Mouse (Mus musculus) kidney, postnatal 0 days (tissue): ENCODE results near the gene Macrod1. TPM values are rescaled to one million over a fixed set of nuclear protein-coding genes. Genes with fewer than 3 reads are reported as not detected.
A peak's percentile ranks its signal among the peaks of the same experiment; 100 is the strongest.
"Not testable (repeated sequence)": the region's sequence is repeated elsewhere in the genome, so short reads cannot be mapped to it uniquely, and the experiment has no call there.

Experiments
- ATAC-seq: fragments of 200-750 bp; cut with Nextera tagmentation; replicated peaks from 2 replicates; pipeline ENCODE4 v1.8.0; 2017; ENCODE audit warnings: low read depth, moderate number of reproducible peaks, moderate TSS enrichment, moderate library complexity; ENCODE audit not compliant: low FRiP score
- DNase-seq: peaks from one replicate; pipeline ENCODE4 v3.0.0-alpha.2; 2016; ENCODE audit warnings: low spot score
- H3K27ac ChIP-seq: fragments of 300-500 bp; sonication (generic); 2 replicates; pipeline ENCODE4 v1.5.1; 2014; ENCODE audit warnings: mild to moderate bottlenecking
- H3K27me3 ChIP-seq: fragments of 300-500 bp; sonication (generic); 2 replicates; pipeline ENCODE4 v1.6.1; 2014; ENCODE audit warnings: low read length, mixed read lengths; ENCODE audit not compliant: insufficient read depth
- H3K36me3 ChIP-seq: fragments of 300-500 bp; sonication (generic); 2 replicates; pipeline ENCODE4 v1.6.1; 2014; ENCODE audit warnings: low read length, mixed read lengths; ENCODE audit not compliant: insufficient read depth
- H3K4me1 ChIP-seq: fragments of 300-500 bp; sonication (generic); replicated peaks from 2 replicates; pipeline ENCODE4 v1.6.1; 2014; ENCODE audit warnings: antibody characterized with exemption, low read length, mixed read lengths; ENCODE audit not compliant: insufficient read depth
- H3K4me2 ChIP-seq: fragments of 300-500 bp; sonication (generic); 2 replicates; pipeline ENCODE4 v1.6.1; 2014; ENCODE audit warnings: mild to moderate bottlenecking, low read length, moderate library complexity, mixed read lengths
- H3K4me3 ChIP-seq: fragments of 300-500 bp; sonication (generic); replicated peaks from 2 replicates; pipeline ENCODE4 v1.5.1; 2014; ENCODE audit warnings: low read depth, low read length
- H3K9ac ChIP-seq: fragments of 300-500 bp; sonication (generic); 2 replicates; pipeline ENCODE4 v1.6.1; 2014; ENCODE audit warnings: low read depth, low read length
- H3K9me3 ChIP-seq: fragments of 300-500 bp; sonication (generic); replicated peaks from 2 replicates; pipeline ENCODE4 v1.6.1; 2016; ENCODE audit warnings: low read length, inconsistent platforms, mixed read lengths
- CTCF ChIP-seq: IDR thresholded peaks from 2 replicates; pipeline ENCODE4 v1.5.1; 2016; ENCODE audit warnings: antibody characterized with exemption, low read depth, mild to moderate bottlenecking, moderate library complexity
- WGBS: fragments of 180-500 bp; shearing (Covaris S2); extraction: QIAGEN DNeasy Blood & Tissue Kit; methylation state at CpG from one replicate; pipeline ENCODE4 v1.1.7; 2014; 5-methylcytosine and 5-hydroxymethylcytosine counted together
- polyA plus RNA-seq: library from polyadenylated mRNA; unstranded; fragments of >200 nt; fragmentation: Nextera tagmentation; extraction: Ambion mirVana; gene quantifications from 2 replicates; pipeline ENCODE4 v1.2.1, GENCODE M21; 2015

The Macrod1 gene
- polyA plus RNA-seq, 1 experiment from 2014 or later = 35.5 TPM

DNA sequence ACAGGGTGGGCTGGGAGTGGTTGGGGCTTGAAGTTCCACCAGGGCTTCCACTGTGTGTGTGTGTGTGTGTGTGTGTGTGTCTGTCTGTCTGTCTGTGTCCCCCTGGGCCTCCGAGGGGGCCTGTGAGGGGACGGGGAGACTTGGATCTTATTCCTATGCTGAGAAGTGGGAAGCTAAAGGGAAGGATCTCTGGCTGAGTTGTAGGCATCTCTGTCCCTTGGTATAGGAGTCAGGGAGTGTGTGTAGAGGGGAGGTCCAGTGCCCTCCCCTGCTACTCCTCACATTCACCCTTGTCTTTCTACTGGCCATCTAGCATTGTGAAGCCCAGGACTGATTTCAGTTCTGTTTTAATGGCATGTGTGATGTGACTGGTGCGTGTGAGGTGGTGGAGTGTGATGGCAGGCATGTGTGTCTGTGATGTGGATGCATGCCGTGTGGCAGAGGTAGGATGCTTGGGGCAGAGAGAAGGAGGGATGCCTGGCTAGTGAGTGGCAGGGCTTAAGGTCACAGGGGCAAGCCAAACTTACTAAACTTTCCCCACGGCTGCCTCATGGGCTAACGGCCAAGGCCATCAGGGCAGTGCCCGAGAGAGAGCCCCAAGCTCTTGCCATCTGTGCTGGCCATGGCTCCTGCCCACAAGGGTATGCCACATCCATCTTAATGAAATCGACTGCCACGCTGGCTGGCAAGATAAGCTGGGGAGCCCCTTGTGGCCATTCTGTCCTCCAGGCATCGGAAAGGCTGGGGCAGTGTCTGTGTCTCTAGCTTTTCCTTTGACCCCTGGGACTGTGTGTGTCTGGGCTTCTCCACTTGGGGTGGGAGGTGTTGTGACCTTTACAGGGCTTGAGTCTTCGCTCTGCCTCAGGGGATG, 12.3 kb downstream of the Macrod1 start:
- Histone ChIP-seq H3K9ac (no peak overlapping the region), H3K36me3 (no peaks in the 10 kb centered on the region), H3K4me2 (no peak overlapping the region), H3K27me3 (no peaks in the 10 kb centered on the region), H3K27ac (no peak overlapping the region), H3K4me1 (peaks cover 30% of the 10 kb centered on the region), H3K4me3 (no peak overlapping the region), H3K9me3 (no peaks in the 10 kb centered on the region)
- TF ChIP-seq CTCF = peak; percentile 56
- WGBS = 41% methylated on average over 11 of the region's 11 CpGs
- DNase-seq (peak; percentile 46), ATAC-seq (no peak)

DNA sequence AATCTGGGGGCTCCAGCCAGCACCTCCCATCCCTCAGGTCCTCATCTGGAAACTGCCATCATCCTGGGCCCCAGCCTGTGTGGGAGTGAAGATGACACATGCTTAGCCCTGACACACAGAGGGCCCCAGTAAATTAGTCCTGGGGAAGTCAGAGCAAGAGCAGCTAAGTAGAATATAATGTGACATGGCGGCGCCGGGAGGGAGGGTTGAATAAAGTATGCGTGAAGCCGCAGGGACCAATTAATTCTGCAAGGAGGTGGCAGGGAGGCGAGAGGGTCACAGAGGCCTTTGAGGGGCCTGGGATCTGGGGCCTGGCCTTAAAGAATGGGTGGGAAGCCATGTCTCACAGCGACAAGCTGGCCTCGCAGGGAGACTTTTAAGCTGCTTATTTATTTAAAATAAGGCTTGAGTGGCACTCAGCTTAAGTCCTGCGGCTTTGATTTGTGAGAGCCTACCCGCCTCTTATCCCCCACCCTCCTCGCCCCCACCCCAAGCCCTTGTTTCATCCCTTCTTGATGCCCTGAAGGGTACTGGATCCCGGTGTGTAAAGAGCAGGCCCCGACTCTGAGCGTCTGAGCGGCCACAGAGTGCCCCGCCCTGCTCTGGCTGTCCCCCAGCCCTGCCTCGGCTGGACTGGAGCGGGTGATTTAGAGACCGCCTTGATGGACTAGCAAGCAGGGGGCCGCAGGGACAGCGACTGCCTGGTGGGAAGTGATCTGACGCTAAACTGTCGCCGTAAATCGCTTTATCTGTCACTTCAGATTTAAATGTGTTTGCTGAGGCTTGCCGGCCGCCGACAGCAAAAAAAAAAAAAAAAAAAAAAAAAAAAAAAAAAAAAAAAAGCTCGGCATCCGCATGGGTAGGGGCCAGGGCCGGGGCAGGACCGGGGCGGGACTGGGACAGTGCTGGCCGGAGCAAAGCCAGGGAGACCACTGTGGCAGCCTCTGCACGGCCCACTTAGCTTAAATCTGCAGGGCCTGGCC, 13.5 kb downstream of the Macrod1 start:
- Histone ChIP-seq H3K27ac (0 out of 2 replicates have a peak overlapping the region, but pooled peaks have one; percentile 25), H3K9me3 (no peaks in the 10 kb centered on the region), H3K4me2 (peak overlapping the region; percentile 42; the same call in 1 of the 2 replicates), H3K9ac (peak overlapping the region; percentile 36; the same call in 1 of the 2 replicates), H3K27me3 (no peaks in the 10 kb centered on the region), H3K4me1 (peaks cover 30% of the 10 kb centered on the region), H3K4me3 (no peak overlapping the region), H3K36me3 (no peaks in the 10 kb centered on the region)
- TF ChIP-seq CTCF = no peak
- ATAC-seq (no peak; the same call in 1 of the 2 replicates), DNase-seq (peak; percentile 84)
- WGBS = 13% methylated on average over 34 of the region's 35 CpGs

DNA sequence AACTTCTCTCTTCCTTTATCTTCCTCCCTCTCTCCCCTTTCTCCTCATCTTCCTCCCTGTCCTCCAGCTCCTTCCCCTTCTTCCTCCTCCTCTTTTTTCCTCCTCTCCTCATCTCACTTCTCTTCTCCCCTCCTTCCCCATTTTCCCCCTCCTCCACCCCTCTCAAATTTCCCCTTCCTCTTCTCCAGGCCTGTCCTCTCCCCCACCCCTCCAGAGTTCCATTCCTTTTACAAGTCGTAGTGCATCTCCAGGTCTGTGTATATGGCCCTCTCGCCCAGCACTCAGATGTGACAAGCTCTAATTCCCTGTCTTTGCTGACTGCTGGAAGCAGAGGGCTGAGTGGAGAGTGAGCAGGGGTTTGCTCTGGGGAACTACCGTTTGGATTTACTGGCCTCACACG, 14.2 kb downstream of the Macrod1 start:
- no peak for DNase-seq
- Histone ChIP-seq H3K27ac (no peak overlapping the region), H3K9ac (no peak overlapping the region), H3K27me3 (no peaks in the 10 kb centered on the region), H3K4me2 (peak overlapping the region; percentile 42; the same call in 1 of the 2 replicates), H3K9me3 (no peaks in the 10 kb centered on the region), H3K4me1 (peaks cover 30% of the 10 kb centered on the region), H3K36me3 (no peaks in the 10 kb centered on the region), H3K4me3 (no peak overlapping the region)
- 23% methylated on average over 4 of the region's 4 CpGs for WGBS
- no peak for TF ChIP-seq CTCF
- ATAC-seq = no peak

DNA sequence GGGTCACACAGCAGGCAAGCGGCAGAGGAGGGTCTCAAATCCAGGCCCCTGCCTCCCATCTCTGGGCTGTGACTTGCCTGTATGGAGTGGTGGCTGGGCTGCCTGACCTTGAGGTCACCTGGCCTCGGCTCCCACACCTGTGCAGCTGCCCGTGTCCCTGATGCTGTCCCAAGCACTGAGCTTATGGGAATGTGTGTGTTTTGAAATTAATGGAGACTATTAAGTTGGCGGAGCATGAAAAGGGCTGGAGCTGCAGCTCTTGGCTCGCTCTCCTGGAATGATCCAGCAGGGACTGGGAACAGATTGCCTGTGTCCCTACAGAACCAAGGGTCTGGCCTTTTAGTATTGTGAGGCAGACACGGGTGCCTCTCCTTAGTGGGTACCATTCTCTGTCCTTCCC, 15.6 kb downstream of the Macrod1 start:
- 21% methylated on average over 6 of the region's 6 CpGs for WGBS
- DNase-seq = no peak
- TF ChIP-seq CTCF = no peak
- peak overlapping the region; percentile 65 for H3K27ac ChIP-seq
- H3K4me1 ChIP-seq = peaks cover 19% of the 10 kb centered on the region
- no peaks in the 10 kb centered on the region for H3K9me3 ChIP-seq
- no peak overlapping the region for H3K4me2 ChIP-seq
- 0 out of 2 replicates have a peak, but pooled peaks have one; percentile 14 for ATAC-seq
- H3K4me3 ChIP-seq = no peak overlapping the region
- no peak overlapping the region for H3K9ac ChIP-seq
- no peaks in the 10 kb centered on the region for H3K27me3 ChIP-seq
- H3K36me3 ChIP-seq = no peaks in the 10 kb centered on the region

DNA sequence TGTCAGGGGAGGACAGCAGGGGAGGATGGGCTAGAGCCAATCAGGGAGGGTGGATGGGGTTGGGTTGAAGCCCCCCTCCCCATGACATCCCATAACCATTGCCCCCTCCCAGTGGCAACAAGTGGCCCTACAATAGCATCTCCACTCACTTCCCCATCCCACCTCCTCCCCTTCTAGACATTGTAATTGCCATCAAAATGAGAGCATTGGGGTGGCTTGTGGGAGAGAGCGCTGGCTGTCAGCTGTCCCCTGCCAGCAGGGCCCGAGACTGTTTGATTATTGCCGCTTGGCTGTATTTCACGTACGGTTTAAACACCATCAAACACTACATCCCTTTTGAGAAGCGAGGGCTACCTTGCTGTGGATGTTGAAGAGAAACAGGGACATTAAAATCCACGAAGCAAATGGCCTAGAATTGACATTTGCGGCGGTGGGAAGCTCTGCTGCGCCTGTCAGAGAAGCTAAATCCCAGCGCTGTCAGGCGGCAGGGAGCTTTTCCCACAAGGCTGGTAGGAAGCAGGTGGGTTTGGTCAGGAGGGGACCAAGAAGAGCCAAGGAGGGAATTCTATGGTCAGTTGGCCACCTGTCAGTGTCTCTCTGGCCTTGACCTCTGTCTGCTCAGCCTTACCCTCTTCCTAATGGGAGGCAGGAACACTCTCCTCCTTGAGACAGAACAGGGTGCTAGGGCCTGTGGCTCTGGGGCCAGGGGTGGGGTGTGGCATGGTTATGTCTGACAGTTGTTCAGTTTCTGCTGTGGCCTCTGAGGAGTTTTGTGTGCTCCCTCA, 17.6 kb downstream of the Macrod1 start:
- no peaks in the 10 kb centered on the region for H3K9me3 ChIP-seq
- 57% methylated on average over 12 of the region's 12 CpGs for WGBS
- no peak for DNase-seq
- no peaks in the 10 kb centered on the region for H3K27me3 ChIP-seq
- no peak overlapping the region for H3K4me3 ChIP-seq
- no peak overlapping the region for H3K4me2 ChIP-seq
- peaks cover 17% of the 10 kb centered on the region for H3K4me1 ChIP-seq
- no peak overlapping the region for H3K9ac ChIP-seq
- ATAC-seq = no peak
- no peak for TF ChIP-seq CTCF
- H3K27ac ChIP-seq = no peak overlapping the region
- H3K36me3 ChIP-seq = no peaks in the 10 kb centered on the region

DNA sequence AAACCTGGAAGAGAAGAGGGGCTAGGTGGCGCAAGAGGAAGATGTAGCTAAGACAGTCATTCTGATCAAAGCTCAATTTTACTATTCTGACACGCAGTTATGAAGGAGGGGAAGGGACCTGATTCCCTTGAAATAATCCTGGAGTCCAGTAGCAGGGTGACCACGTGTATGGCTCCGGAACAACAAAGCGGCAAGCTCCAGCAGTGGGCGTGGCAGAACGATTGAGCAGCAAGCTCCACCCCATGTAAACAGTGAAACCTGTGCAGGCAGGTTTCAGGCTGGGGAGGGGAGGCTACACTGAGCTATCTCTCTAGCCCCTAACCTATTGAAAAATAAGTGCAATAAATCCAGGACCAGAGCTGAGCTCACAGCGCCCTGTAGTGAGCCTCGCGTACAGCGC, 18.7 kb downstream of the Macrod1 start:
- H3K36me3 ChIP-seq, H3K9ac ChIP-seq, ATAC-seq, H3K9me3 ChIP-seq, H3K4me2 ChIP-seq, H3K4me1 ChIP-seq, H3K27ac ChIP-seq, DNase-seq, H3K27me3 ChIP-seq, H3K4me3 ChIP-seq: not testable (repeated sequence)
- WGBS = 79% methylated on average over 11 of the region's 11 CpGs
